Mouse (Mus musculus) CH12.LX (cell line): ENCODE data around the gene Acta1. TPM values are rescaled to one million over a fixed set of nuclear protein-coding genes. Genes with fewer than 3 reads are reported as not detected.

Source experiments
- DNase-seq: peaks from one replicate; pipeline ENCODE4 v3.0.0-alpha.2; 2013; ENCODE audit errors: extremely low read depth
- H3K27ac ChIP-seq: 2 replicates; pipeline ENCODE4 v1.5.1; 2012; ENCODE audit warnings: low read depth, mild to moderate bottlenecking, control low read depth, moderate library complexity; ENCODE audit not compliant: insufficient read depth
- H3K27me3 ChIP-seq: replicated peaks from 2 replicates; pipeline ENCODE3; 2012; ENCODE audit warnings: inconsistent platforms
- H3K36me3 ChIP-seq, 2 experiments: replicated peaks in 1 of 2; 2 replicates each; pipeline versions ENCODE3 to v1.6.1; 2012; ENCODE audit warnings: inconsistent platforms in 1 of 2, low read length in 1 of 2, mild to moderate bottlenecking in 1 of 2, mixed read lengths in 1 of 2, moderate library complexity in 1 of 2; ENCODE audit not compliant: control insufficient read depth in 1 of 2, insufficient read depth in 1 of 2
- H3K4me1 ChIP-seq, 2 experiments: 2 replicates each; pipeline ENCODE4 v1.6.1; 2012; ENCODE audit warnings: inconsistent platforms in 1 of 2, moderate library complexity in 1 of 2; ENCODE audit not compliant: insufficient read depth in 2 of 2, control insufficient read depth in 1 of 2
- H3K4me2 ChIP-seq: 2 replicates; pipeline ENCODE4 v1.6.1; 2012; ENCODE audit warnings: low read depth, mild to moderate bottlenecking, control low read depth; ENCODE audit not compliant: poor library complexity, insufficient read depth, severe bottlenecking
- H3K4me3 ChIP-seq, 3 experiments: fragments of 150-350 bp in 1 of 3; sonication (generic) in 1 of 3; replicated peaks in 1 of 3; 2 replicates each; pipeline versions ENCODE3 to v1.5.1; 2011 to 2012; ENCODE audit warnings: low read depth in 2 of 3, low read length in 2 of 3, mild to moderate bottlenecking in 2 of 3, moderate library complexity in 2 of 3, control low read depth in 1 of 3, improper control_type of control experiment in 1 of 3, inconsistent platforms in 1 of 3, mixed read lengths in 1 of 3; ENCODE audit not compliant: poor library complexity in 1 of 3
- H3K79me2 ChIP-seq: replicated peaks from 2 replicates; pipeline ENCODE4 v1.6.1; 2012; ENCODE audit warnings: mild to moderate bottlenecking, moderate library complexity; ENCODE audit not compliant: control insufficient read depth, poor library complexity, insufficient read depth, severe bottlenecking; ENCODE audit errors: extremely low read depth
- H3K9ac ChIP-seq: 2 replicates; pipeline ENCODE4 v1.6.1; 2012; ENCODE audit warnings: low read depth, mild to moderate bottlenecking, control low read depth, moderate library complexity; ENCODE audit not compliant: insufficient read depth
- H3K9me3 ChIP-seq: replicated peaks from 2 replicates; pipeline ENCODE3; 2012; ENCODE audit warnings: low read length, inconsistent platforms, mixed read lengths
- CHD1 ChIP-seq: IDR thresholded peaks from 2 replicates; pipeline ENCODE4 v1.6.1; 2012; ENCODE audit warnings: low read depth, low read length, improper control_type of control experiment, inconsistent platforms
- CHD2 ChIP-seq: IDR thresholded peaks from 2 replicates; pipeline ENCODE4 v1.6.1; 2011; ENCODE audit warnings: low read length, improper control_type of control experiment
- E2F4 ChIP-seq: IDR thresholded peaks from 2 replicates; pipeline ENCODE4 v1.6.1; 2011; ENCODE audit warnings: low read depth, low read length, improper control_type of control experiment; ENCODE audit not compliant: insufficient replicate concordance
- EP300 ChIP-seq: IDR thresholded peaks from 2 replicates; pipeline ENCODE4 v1.6.1; 2011; ENCODE audit warnings: low read length, improper control_type of control experiment
- ETS1 ChIP-seq: conservative IDR thresholded peaks from 2 replicates; pipeline ENCODE4 v1.6.1; 2012; ENCODE audit warnings: low read depth, mild to moderate bottlenecking, inconsistent platforms, low read length, improper control_type of control experiment, moderate library complexity
- JUN ChIP-seq: IDR thresholded peaks from 2 replicates; pipeline ENCODE4 v1.6.1; 2011; ENCODE audit warnings: low read depth, mild to moderate bottlenecking, low read length, improper control_type of control experiment, moderate library complexity; ENCODE audit not compliant: insufficient read depth
- JUND ChIP-seq: conservative IDR thresholded peaks from 2 replicates; pipeline ENCODE4 v1.6.1; 2011; ENCODE audit warnings: low read depth, low read length, improper control_type of control experiment
- KAT2A ChIP-seq: IDR thresholded peaks from 2 replicates; pipeline ENCODE4 v1.6.1; 2012; ENCODE audit warnings: low read length, improper control_type of control experiment, inconsistent platforms; ENCODE audit not compliant: insufficient replicate concordance
- MAX ChIP-seq: IDR thresholded peaks from 2 replicates; pipeline ENCODE4 v1.6.1; 2011; ENCODE audit warnings: low read length, improper control_type of control experiment
- MEF2A ChIP-seq: IDR thresholded peaks from 2 replicates; pipeline ENCODE4 v1.6.1; 2014; ENCODE audit warnings: low read depth, mild to moderate bottlenecking, inconsistent platforms, low read length, improper control_type of control experiment, borderline replicate concordance
- MXI1 ChIP-seq: IDR thresholded peaks from 2 replicates; pipeline ENCODE4 v1.6.1; 2011; ENCODE audit warnings: mild to moderate bottlenecking, low read depth, low read length, improper control_type of control experiment
- MYC ChIP-seq: IDR thresholded peaks from 2 replicates; pipeline ENCODE4 v1.6.1; 2011; ENCODE audit warnings: low read depth, mild to moderate bottlenecking, improper control_type of control experiment, low read length
- NELFE ChIP-seq: IDR thresholded peaks from 2 replicates; pipeline ENCODE4 v1.6.1; 2011; ENCODE audit warnings: low read depth, low read length, improper control_type of control experiment
- PAX5 ChIP-seq: IDR thresholded peaks from 2 replicates; pipeline ENCODE4 v1.6.1; 2012; ENCODE audit warnings: low read length, inconsistent platforms, mixed read lengths
- POLR2A ChIP-seq: IDR thresholded peaks from 2 replicates; pipeline ENCODE4 v1.6.1; 2011; ENCODE audit warnings: low read depth, mild to moderate bottlenecking, improper control_type of control experiment, low read length
- SMC3 ChIP-seq: IDR thresholded peaks from 2 replicates; pipeline ENCODE4 v1.6.1; 2011; ENCODE audit warnings: low read depth, low read length, improper control_type of control experiment
- TBP ChIP-seq: conservative IDR thresholded peaks from 2 replicates; pipeline ENCODE4 v1.6.1; 2011; ENCODE audit warnings: low read depth, low read length, improper control_type of control experiment
- TCF12 ChIP-seq: IDR thresholded peaks from 2 replicates; pipeline ENCODE4 v1.6.1; 2014; ENCODE audit warnings: low read depth, mild to moderate bottlenecking, inconsistent platforms, low read length, improper control_type of control experiment
- UBTF ChIP-seq: IDR thresholded peaks from 2 replicates; pipeline ENCODE4 v1.6.1; 2012; ENCODE audit warnings: low read depth, mild to moderate bottlenecking, inconsistent platforms, low read length, improper control_type of control experiment, moderate library complexity
- USF1 ChIP-seq: IDR thresholded peaks from 2 replicates; pipeline ENCODE4 v1.6.1; 2014; ENCODE audit warnings: low read depth, mild to moderate bottlenecking, inconsistent platforms, low read length, improper control_type of control experiment
- ZNF384 ChIP-seq: IDR thresholded peaks from 2 replicates; pipeline ENCODE4 v1.6.1; 2012; ENCODE audit warnings: low read depth, low read length, improper control_type of control experiment, inconsistent platforms
- dilution Hi-C: fragments of 300-500 bp; cut with MboI; formaldehyde crosslinking; loops from 2 replicates; pipeline ENCODE4 v1.14.3; 2020; ENCODE audit warnings: low sequenced_read_pairs; ENCODE audit not compliant: extremely low pct_unique_long_range_greater_than_20kb, extremely low pct_ligation_motif_present
- in situ Hi-C: fragments of 300-500 bp; cut with MboI; formaldehyde crosslinking; loops from 3 replicates; pipeline ENCODE4 v1.14.3; 2019; ENCODE audit warnings: low sequenced_read_pairs, low pct_ligation_motif_present, low pct_unique_long_range_greater_than_20kb, mixed read lengths
- polyA plus RNA-seq: library from polyadenylated mRNA; unstranded; fragments of >175 nt; gene quantifications from 2 replicates; pipeline ENCODE4 v1.2.1, GENCODE M21; 2012; ENCODE audit warnings: low read depth; ENCODE audit not compliant: insufficient read length
- total RNA-seq, 2 experiments: library from RNA; depleted of rRNA; stranded (reverse); fragments of 300-350 nt in 1 of 2; fragments of >200 nt in 1 of 2; gene quantifications; 2 replicates each; pipeline ENCODE4 v1.2.3; 2012 to 2014

Acta1 gene
- total and polyA plus RNA-seq, 3 experiments: 0.27 TPM; not detected in 2

- H3K79me2 ChIP-seq: no peaks in the 10 kb centered on the region
- TF ChIP-seq CHD2 (no peak), TCF12 (no peak), MYC (no peak), MAX (no peak), ZNF384 (no peak), SMC3 (no peak), MEF2A (no peak), POLR2A (no peak), UBTF (no peak), JUN (no peak), EP300 (no peak), USF1 (no peak), E2F4 (no peak)
- no peak overlapping the region for H3K4me2 ChIP-seq
- dilution Hi-C loops: no loop called here
- in situ Hi-C loops: no loop called here
- no peaks in the 10 kb centered on the region for H3K9me3 ChIP-seq
- H3K4me1 ChIP-seq: no peaks in the 10 kb centered on the region
- H3K4me3 ChIP-seq: no peak overlapping the region
- no peaks in the 10 kb centered on the region for H3K27me3 ChIP-seq
- DNase-seq: no peak
- peaks cover 29 to 57% of the 10 kb centered on the region in 2 experiments for H3K36me3 ChIP-seq
- H3K27ac ChIP-seq: no peak overlapping the region
- H3K9ac ChIP-seq: no peak overlapping the region
Measured at GRCm38 (mm10) chr8:123898576-123898975, 4.0 kb upstream of the Acta1 start.

- Histone ChIP-seq H3K4me1 (no peaks in the 10 kb centered on the region), H3K79me2 (no peaks in the 10 kb centered on the region), H3K36me3 (peaks cover 13 to 40% of the 10 kb centered on the region in 2 experiments), H3K27ac (no peak overlapping the region), H3K4me2 (no peak overlapping the region), H3K9me3 (no peaks in the 10 kb centered on the region), H3K4me3 (no peak overlapping the region), H3K27me3 (no peaks in the 10 kb centered on the region), H3K9ac (no peak overlapping the region)
- no peak for DNase-seq
- in situ Hi-C loops: no loop called here
- dilution Hi-C loops: no loop called here
- TF ChIP-seq ZNF384 (no peak), NELFE (no peak)
Measured at GRCm38 (mm10) chr8:123896774-123897173, 2.2 kb upstream of the Acta1 start.

- Histone ChIP-seq H3K4me1 (no peaks in the 10 kb centered on the region), H3K27me3 (no peaks in the 10 kb centered on the region), H3K9me3 (no peaks in the 10 kb centered on the region), H3K4me2 (no peak overlapping the region), H3K36me3 (peaks cover 10 to 36% of the 10 kb centered on the region in 2 experiments), H3K9ac (no peak overlapping the region), H3K79me2 (no peaks in the 10 kb centered on the region), H3K4me3 (no peak overlapping the region), H3K27ac (no peak overlapping the region)
- TF ChIP-seq JUND: no peak
- no peak for TF ChIP-seq KAT2A
- no peak for TF ChIP-seq ZNF384
- no peak for TF ChIP-seq MXI1
- TF ChIP-seq TBP: no peak
- TF ChIP-seq ETS1: no peak
- no peak for TF ChIP-seq CHD1
- TF ChIP-seq PAX5: no peak
- in situ Hi-C loops: no loop called here
- no peak for DNase-seq
- dilution Hi-C loops: no loop called here
Measured at GRCm38 (mm10) chr8:123896366-123896761, 1.8 kb upstream of the Acta1 start.
